Mouse (Mus musculus) spleen, adult 2 months (tissue): ENCODE measurements around the gene Pa2g4.

ENCODE experiments used
- CTCF ChIP-seq: fragments of 200-500 bp; IDR thresholded peaks from 2 replicates; pipeline ENCODE4 v1.5.1; 2011; ENCODE audit warnings: mild to moderate bottlenecking, inconsistent platforms; ENCODE audit not compliant: insufficient read depth, insufficient read length, insufficient replicate concordance; ENCODE audit errors: extremely low read depth
- POLR2A ChIP-seq: fragments of 200-500 bp; IDR thresholded peaks from 2 replicates; pipeline ENCODE4 v1.6.1; 2011; ENCODE audit warnings: low read depth, low read length, inconsistent platforms

GRCm38 (mm10) chr10:128538340-128538870 lies 27.4 kb downstream of the Pa2g4 start:
- no peak for TF ChIP-seq CTCF
- TF ChIP-seq POLR2A: no peak
